Mouse (Mus musculus): ENCODE measurements around the gene Asap2.

- no peak for TF ChIP-seq CTCF (IDR thresholded peaks at IDR 0.05; ENCODE audit: low read depth)
- no peak for TF ChIP-seq EP300 (IDR thresholded peaks at IDR 0.05; ENCODE audit: low read depth)
Measured at GRCm38 (mm10) chr12:21265501-21265900, 275.2 kb downstream of the Asap2 start.
